Mouse (Mus musculus): ENCODE data around the gene Tnfaip1.

GRCm38 (mm10) chr11:78499543-78499942 lies 36.6 kb downstream of the Tnfaip1 start:
- TF ChIP-seq EP300 (IDR thresholded peaks at IDR 0.05; ENCODE audit: low read depth) (no peak), CTCF (IDR thresholded peaks at IDR 0.05; ENCODE audit: low read depth) (no peak)
